Mouse (Mus musculus): ENCODE results near the gene Il2. TPM values are rescaled to one million over a fixed set of nuclear protein-coding genes. Genes with fewer than 3 reads are reported as not detected.

The Il2 gene
- polyA plus RNA-seq, 1 experiment from 2014 or later = not detected

DNA sequence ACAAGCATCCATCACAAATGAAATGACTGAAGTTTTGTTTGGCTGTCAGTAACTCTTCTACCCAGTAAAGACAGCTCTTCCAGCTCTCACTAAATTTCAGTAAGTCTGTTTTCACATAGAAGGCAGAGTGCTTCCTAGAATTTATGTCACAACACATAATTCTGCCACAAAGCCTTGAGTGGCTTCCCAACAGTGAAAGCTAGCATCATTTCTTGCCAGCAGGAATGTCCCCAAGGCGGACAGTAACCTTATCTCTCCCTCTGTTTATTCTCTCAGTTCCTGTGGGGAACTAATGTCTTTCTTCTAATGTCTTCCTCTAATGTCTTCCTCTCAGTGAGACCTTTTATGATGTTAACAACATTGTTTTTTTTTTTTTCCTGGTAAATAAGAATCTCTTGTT is 19.2 kb upstream of the Il2 start:
- no peaks in the 10 kb centered on the region for H3K9me3 ChIP-seq (replicated peaks)
- H3K36me3 ChIP-seq = no peaks in the 10 kb centered on the region
- H3K4me3 ChIP-seq (replicated peaks) = no peak overlapping the region
- H3K4me1 ChIP-seq = peaks cover 12% of the 10 kb centered on the region
- H3K4me2 ChIP-seq = no peak overlapping the region
- ATAC-seq (replicated peaks; ENCODE audit: low FRiP score) = no peak
- WGBS = 15% methylated on average over 1 of the region's 1 CpGs
- no peak overlapping the region for H3K27ac ChIP-seq
- no peak overlapping the region for H3K9ac ChIP-seq
- no peaks in the 10 kb centered on the region for H3K27me3 ChIP-seq

DNA sequence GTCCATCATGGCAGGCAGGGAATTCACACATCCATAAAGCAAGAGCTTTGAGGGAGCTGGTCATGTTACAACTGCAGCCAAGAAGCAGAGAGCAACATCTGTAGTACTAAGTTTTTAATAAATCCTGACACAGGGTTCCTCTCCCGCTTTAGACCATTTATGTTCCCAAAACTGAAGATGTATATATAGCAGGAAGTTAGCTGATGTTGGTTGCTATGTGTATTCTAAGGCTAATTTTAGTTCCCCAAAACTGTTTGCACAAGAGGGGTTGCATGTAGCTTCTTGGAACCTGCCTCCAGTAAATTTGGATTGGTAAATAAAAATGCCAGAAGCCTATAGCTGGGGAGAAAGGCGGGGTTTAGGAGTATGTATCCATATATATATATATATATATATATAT is 16.1 kb upstream of the Il2 start:
- Histone ChIP-seq H3K27ac (no peak overlapping the region), H3K9ac (no peak overlapping the region), H3K4me2 (no peak overlapping the region), H3K9me3 (replicated peaks) (no peaks in the 10 kb centered on the region), H3K4me1 (peaks cover 14% of the 10 kb centered on the region), H3K27me3 (no peaks in the 10 kb centered on the region), H3K36me3 (no peaks in the 10 kb centered on the region), H3K4me3 (replicated peaks) (no peak overlapping the region)
- ATAC-seq (replicated peaks; ENCODE audit: low FRiP score) = no peak
- WGBS = 96% methylated on average over 2 of the region's 2 CpGs

DNA sequence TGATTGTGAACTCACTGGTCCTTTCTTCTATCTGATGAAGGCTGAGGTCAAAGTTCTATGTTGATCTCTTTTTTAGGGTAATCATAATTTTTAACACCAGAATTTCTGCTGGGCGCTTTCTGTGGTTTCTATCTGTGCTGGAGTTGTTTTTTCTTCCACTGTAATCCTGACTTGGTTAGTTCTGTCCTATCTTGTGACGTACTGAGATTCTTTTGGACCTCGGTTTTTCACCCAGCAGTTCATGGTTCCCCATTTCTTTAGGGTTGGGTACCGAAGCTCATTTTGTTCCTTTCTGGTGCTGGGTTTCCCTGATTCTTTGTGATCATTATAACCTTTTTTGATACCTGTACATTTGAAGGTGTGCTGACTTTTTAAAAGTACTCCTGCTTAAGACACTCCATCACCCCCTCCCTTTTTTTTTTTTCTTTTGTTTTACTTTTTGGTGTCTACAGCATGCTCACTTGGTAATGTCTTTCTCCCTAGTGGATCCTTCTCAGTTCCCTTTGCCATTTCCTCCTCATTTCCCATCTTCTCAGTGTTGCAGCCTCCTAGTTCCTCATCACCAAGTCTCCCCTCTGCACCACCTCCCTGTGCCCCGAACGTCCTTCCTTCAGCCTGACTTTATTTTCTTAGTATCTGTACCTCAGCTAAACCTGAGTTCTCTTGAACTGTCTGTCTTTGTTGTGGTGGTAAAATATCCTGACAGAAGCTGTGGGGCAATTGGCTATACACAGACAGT is 14.6 kb upstream of the Il2 start:
- WGBS = 91% methylated on average over 6 of the region's 6 CpGs
- Histone ChIP-seq H3K4me1 (peaks cover 4% of the 10 kb centered on the region; the same call in 1 of the 2 replicates), H3K27ac (no peak overlapping the region)

DNA sequence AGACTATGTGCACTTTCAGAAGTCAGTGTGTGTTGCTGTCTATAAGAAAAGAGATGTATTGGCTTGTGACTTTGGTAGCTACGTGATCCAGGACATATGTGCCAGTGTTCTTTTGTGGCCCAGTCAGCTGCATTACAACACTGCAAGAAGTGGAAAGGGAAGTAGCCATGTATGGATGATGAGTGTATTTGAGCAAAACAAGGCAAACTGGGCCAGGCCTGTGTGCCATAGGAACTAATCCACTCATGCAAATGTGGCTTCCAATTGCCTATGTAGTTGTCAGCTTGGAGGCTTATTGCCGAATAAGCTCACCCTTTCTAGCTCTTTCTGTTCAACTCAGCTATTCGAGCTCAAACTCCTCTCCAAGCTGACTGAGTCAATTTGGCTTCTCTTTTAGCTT is 13.4 kb upstream of the Il2 start:
- 88% methylated on average over 3 of the region's 3 CpGs for WGBS
- no peak overlapping the region for H3K4me3 ChIP-seq (replicated peaks)
- H3K4me1 ChIP-seq = peaks cover 4% of the 10 kb centered on the region; the same call in 1 of the 2 replicates
- H3K27me3 ChIP-seq = no peaks in the 10 kb centered on the region
- no peak overlapping the region for H3K9ac ChIP-seq
- H3K36me3 ChIP-seq = no peaks in the 10 kb centered on the region
- H3K9me3 ChIP-seq (replicated peaks) = no peaks in the 10 kb centered on the region
- no peak overlapping the region for H3K27ac ChIP-seq
- ATAC-seq (replicated peaks; ENCODE audit: low FRiP score) = no peak
- no peak overlapping the region for H3K4me2 ChIP-seq

More for the DNA sequence above, 14.6 kb upstream of the Il2 start:
- Histone ChIP-seq H3K9ac (no peak overlapping the region), H3K4me2 (no peak overlapping the region), H3K4me3 (replicated peaks) (no peak overlapping the region), H3K27me3 (no peaks in the 10 kb centered on the region), H3K9me3 (replicated peaks) (no peaks in the 10 kb centered on the region), H3K36me3 (no peaks in the 10 kb centered on the region)
- ATAC-seq (replicated peaks; ENCODE audit: low FRiP score) = no peak

DNA sequence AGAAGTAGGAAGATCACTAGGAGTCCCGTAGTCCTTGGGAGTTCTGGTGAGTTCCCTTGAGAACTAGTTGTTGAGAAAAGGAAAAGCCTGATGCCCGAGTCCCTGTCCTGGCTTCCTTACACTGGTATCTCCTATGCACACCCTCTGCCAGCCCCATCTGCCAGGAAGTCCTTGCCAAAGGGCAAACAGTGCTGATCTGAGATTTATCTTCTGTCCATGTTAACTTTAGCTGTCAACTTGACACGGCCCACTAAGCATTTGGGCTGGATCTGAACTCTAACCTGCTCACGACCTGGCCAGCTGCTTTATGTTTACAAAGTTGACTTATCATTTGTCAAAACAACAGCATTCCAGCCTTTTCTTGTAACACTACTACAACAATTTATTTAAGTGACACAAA is 11.5 kb upstream of the Il2 start:
- no peak for ATAC-seq (replicated peaks; ENCODE audit: low FRiP score)
- Histone ChIP-seq H3K27ac (no peak overlapping the region), H3K4me2 (no peak overlapping the region)

DNA sequence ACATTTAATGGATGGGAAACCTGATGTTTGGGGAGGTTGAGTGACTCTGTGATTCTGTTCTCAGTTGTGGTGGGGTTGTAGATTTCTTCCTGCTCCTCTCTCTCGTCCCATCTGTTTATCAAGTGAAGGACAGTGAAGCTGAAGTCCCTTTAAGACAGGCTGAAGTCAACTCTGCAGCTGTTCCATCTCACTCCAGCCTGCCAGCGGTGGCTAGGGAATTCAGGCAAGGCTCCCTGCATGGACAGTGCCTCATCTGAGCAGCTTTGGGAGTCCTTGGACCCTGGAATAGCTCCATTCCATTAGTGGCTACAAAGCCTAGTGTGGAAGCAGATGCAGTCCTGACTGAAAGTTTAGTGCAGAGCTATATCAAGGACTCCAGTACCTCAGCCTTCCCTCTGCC is 3.3 kb upstream of the Il2 start:
- Histone ChIP-seq H3K27ac (no peak overlapping the region), H3K9me3 (replicated peaks) (no peaks in the 10 kb centered on the region), H3K36me3 (no peaks in the 10 kb centered on the region), H3K27me3 (no peaks in the 10 kb centered on the region), H3K4me1 (no peaks in the 10 kb centered on the region), H3K4me3 (replicated peaks) (no peak overlapping the region), H3K4me2 (no peak overlapping the region), H3K9ac (no peak overlapping the region)
- no peak for ATAC-seq (replicated peaks; ENCODE audit: low FRiP score)
- 48% methylated on average over 2 of the region's 2 CpGs for WGBS

More for the DNA sequence above, 11.5 kb upstream of the Il2 start:
- Histone ChIP-seq H3K4me1 (peaks cover 4% of the 10 kb centered on the region; the same call in 1 of the 2 replicates), H3K4me3 (replicated peaks) (no peak overlapping the region), H3K36me3 (no peaks in the 10 kb centered on the region), H3K9me3 (replicated peaks) (no peaks in the 10 kb centered on the region), H3K27me3 (no peaks in the 10 kb centered on the region), H3K9ac (no peak overlapping the region)
- 31% methylated on average over 4 of the region's 4 CpGs for WGBS

DNA sequence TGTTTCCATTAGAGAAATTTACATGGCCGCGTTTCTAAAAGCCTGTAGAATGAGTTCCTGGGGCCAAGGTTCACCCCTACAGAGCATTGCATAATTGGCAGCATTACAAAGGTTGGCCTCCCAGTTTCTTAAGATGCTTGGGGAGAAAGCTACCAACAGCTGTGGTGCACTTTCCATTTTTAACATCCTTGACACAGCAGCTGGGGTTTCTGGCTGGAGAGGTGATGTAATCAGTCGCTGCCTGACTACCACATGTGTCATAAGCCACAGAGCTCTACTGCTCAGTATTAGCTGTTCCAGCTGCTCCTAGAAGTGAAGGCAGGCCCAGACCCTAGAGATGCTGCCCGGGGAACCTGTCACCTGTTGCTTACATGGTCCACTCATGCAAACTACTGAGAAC is 2.5 kb upstream of the Il2 start:
- no peaks in the 10 kb centered on the region for H3K4me1 ChIP-seq
- no peaks in the 10 kb centered on the region for H3K27me3 ChIP-seq
- no peak; the same call in 1 of the 2 replicates for ATAC-seq (replicated peaks; ENCODE audit: low FRiP score)
- H3K36me3 ChIP-seq = no peaks in the 10 kb centered on the region
- H3K4me2 ChIP-seq = no peak overlapping the region
- 41% methylated on average over 4 of the region's 4 CpGs for WGBS
- no peak overlapping the region for H3K27ac ChIP-seq
- no peak overlapping the region for H3K4me3 ChIP-seq (replicated peaks)
- H3K9me3 ChIP-seq (replicated peaks) = no peaks in the 10 kb centered on the region
- no peak overlapping the region for H3K9ac ChIP-seq

DNA sequence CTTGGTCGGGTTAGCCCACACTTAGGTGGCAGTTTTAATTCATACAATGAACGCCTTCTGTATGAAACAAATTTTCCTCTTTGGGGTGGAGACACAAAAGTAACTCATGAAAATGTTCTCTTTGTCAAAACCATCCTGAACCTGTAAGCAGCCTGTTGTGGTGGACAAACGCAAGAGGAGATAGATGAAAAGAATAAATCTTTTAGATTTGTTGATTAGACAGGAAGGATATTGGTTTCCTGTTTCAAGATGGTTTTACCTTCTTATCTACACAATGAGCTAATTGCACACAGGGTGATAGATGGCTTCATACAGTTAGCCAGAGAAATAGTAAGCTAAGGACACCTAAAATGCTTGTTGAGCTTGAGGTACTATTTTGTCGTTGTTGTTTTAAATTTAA is 403 bp upstream of the Il2 start:
- ATAC-seq (replicated peaks; ENCODE audit: low FRiP score) = no peak
- WGBS = 49% methylated on average over 4 of the region's 4 CpGs
- no peak overlapping the region for H3K4me3 ChIP-seq (replicated peaks)

DNA sequence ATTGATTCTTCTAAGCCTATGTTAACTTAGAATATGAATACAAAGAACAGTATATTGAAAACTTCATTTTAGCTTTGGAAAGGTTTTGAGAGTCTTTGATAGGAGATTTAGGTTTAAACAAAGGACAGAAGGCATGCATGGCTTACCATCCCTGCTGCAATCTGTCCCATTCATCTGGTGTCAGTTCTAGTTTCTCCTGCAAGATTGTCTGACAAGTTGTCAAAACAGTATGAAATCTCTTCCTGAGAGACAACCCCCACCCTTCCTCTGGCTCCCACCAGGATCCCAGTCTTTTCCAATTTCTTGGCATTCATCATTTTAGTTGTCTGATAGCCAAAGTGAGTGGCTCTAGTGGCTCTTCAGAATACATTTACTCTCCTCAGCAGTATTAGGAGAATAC is 35.0 kb downstream of the Il2 start:
- no peaks in the 10 kb centered on the region for H3K4me1 ChIP-seq
- H3K4me2 ChIP-seq = no peak overlapping the region
- no peak overlapping the region for H3K4me3 ChIP-seq (replicated peaks)
- H3K9me3 ChIP-seq (replicated peaks) = no peaks in the 10 kb centered on the region
- no peak overlapping the region for H3K27ac ChIP-seq
- H3K9ac ChIP-seq = no peak overlapping the region
- ATAC-seq (replicated peaks; ENCODE audit: low FRiP score) = no peak
- H3K36me3 ChIP-seq = no peaks in the 10 kb centered on the region
- H3K27me3 ChIP-seq = no peaks in the 10 kb centered on the region

More for the DNA sequence above, 403 bp upstream of the Il2 start:
- Histone ChIP-seq H3K4me1 (no peaks in the 10 kb centered on the region), H3K36me3 (no peaks in the 10 kb centered on the region), H3K27ac (no peak overlapping the region), H3K4me2 (no peak overlapping the region), H3K9ac (no peak overlapping the region), H3K9me3 (replicated peaks) (no peaks in the 10 kb centered on the region), H3K27me3 (no peaks in the 10 kb centered on the region)

DNA sequence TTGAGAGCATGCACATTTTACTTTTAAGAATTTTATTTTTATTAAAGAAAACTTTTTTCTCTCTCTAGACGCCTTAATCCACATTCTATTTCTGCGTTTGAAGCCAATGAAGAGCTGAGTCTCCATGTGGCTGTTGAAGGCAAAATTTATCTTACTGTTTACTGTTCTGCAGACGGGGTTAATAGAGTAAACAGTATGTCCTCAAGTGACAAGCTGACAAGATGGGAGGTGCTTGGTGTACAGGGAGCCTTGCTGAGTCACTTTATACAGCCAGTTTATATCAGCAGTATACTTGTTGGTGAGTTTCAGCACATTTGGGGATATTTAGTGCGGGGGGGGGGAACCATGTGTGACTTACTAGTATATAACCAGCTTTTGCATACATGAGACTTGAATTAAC is 40.9 kb downstream of the Il2 start:
- Histone ChIP-seq H3K27me3 (no peaks in the 10 kb centered on the region), H3K27ac (no peak overlapping the region), H3K4me3 (replicated peaks) (no peak overlapping the region), H3K9ac (no peak overlapping the region), H3K4me1 (no peaks in the 10 kb centered on the region), H3K36me3 (no peaks in the 10 kb centered on the region), H3K4me2 (no peak overlapping the region), H3K9me3 (replicated peaks) (no peaks in the 10 kb centered on the region)
- WGBS = 75% methylated on average over 4 of the region's 4 CpGs
- no peak for ATAC-seq (replicated peaks; ENCODE audit: low FRiP score)

DNA sequence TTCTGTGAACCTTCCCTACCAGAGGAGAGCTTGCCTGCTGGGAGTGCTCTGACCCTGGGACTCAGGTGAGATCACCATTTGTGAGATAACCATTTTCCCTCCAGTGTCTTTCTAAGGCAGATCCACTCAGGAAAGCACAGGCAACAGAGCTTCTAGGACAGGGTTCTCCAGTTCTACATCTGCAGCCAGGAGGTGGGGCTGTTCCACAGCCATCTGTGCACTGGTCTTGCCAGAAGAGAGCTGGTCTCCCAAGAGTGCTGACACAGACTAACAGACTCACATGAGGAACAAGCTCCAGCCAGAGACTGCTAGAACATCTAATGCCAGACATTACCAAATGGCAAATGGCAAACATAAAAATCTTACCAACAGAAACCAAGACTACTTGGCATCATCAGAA is 52.5 kb downstream of the Il2 start:
- Histone ChIP-seq H3K27me3 (no peaks in the 10 kb centered on the region), H3K4me2 (no peak overlapping the region), H3K27ac (no peak overlapping the region), H3K36me3 (no peaks in the 10 kb centered on the region), H3K4me3 (replicated peaks) (no peak overlapping the region), H3K4me1 (no peaks in the 10 kb centered on the region), H3K9ac (no peak overlapping the region), H3K9me3 (replicated peaks) (0 out of 2 replicates have a peak, but pooled peaks cover 4% of the 10 kb centered on the region)
- ATAC-seq (replicated peaks; ENCODE audit: low FRiP score) = no peak
